Mouse (Mus musculus): ENCODE data around the gene Ghdc.

The Ghdc gene

DNA sequence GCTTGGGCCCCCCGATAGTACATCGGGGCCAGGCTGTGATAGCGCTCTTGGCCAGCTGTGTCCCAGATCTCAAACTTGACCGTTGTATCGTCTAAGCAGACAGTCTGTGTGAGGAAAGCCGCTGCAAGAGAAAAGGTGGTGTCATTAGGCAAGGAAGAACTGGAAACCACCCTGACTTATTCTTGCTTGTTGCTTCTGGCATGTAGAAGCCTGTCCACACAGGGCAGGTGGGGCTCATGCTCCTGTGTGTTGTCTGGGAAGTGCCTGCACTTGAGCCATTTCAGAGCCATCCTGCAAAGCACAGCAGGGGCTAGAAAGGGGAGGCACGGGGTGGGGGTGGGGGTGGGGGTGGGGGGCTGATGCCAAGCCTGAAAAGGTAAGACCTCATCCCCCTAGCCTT lies 52.3 kb downstream of the Ghdc start:
- DNase-seq (ENCODE audit: low spot score): no peak

DNA sequence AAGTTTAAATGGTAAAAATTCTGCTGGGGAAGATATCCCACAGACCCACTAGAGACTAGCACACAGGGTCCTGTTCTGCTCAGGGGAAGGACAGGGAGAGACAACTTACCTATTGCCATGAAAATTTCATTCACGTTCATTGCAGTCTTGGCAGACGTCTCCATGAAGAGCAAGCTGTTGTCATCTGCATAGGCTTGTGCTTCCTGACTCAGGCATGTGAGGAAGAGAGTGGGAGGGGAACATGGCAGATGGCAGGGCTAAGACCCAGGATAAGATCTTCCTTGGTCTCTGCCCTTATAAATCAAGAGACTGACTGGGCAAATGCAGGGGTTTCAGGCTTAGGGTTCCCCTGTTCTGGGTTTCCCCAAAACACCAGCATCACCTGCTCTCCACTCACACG lies 54.1 kb downstream of the Ghdc start:
- no peak for DNase-seq (ENCODE audit: low spot score)
